Mouse (Mus musculus) forebrain, embryonic 12.5 days (tissue): ENCODE results near the gene Mcu. TPM values are rescaled to one million over a fixed set of nuclear protein-coding genes. Genes with fewer than 3 reads are reported as not detected.
A peak's percentile ranks its signal among the peaks of the same experiment; 100 is the strongest.

ENCODE experiments used
- ATAC-seq: fragments of 200-750 bp; cut with Nextera tagmentation; 2 replicates; pipeline ENCODE4 v1.8.0; 2017; ENCODE audit warnings: moderate TSS enrichment; ENCODE audit not compliant: low FRiP score
- H3K27ac ChIP-seq: fragments of 300-500 bp; sonication (generic); 2 replicates; pipeline ENCODE4 v1.5.1; 2016; ENCODE audit warnings: mild to moderate bottlenecking
- H3K27me3 ChIP-seq: fragments of 300-500 bp; sonication (generic); 2 replicates; pipeline ENCODE4 v1.6.1; 2016; ENCODE audit warnings: mild to moderate bottlenecking
- H3K36me3 ChIP-seq: fragments of 300-500 bp; sonication (generic); replicated peaks from 2 replicates; pipeline ENCODE4 v1.6.1; 2016; ENCODE audit warnings: mild to moderate bottlenecking
- H3K4me1 ChIP-seq: fragments of 300-500 bp; sonication (generic); 2 replicates; pipeline ENCODE4 v1.6.1; 2016
- H3K4me2 ChIP-seq: fragments of 300-500 bp; sonication (generic); 2 replicates; pipeline ENCODE4 v1.6.1; 2016; ENCODE audit warnings: mild to moderate bottlenecking, moderate library complexity
- H3K4me3 ChIP-seq: fragments of 300-500 bp; sonication (generic); replicated peaks from 2 replicates; pipeline ENCODE4 v1.5.1; 2016; ENCODE audit warnings: mild to moderate bottlenecking
- H3K9ac ChIP-seq: fragments of 300-500 bp; sonication (generic); 2 replicates; pipeline ENCODE4 v1.6.1; 2016; ENCODE audit warnings: mild to moderate bottlenecking
- H3K9me3 ChIP-seq: fragments of 300-500 bp; sonication (generic); 2 replicates; pipeline ENCODE4 v1.6.1; 2016
- WGBS: fragments of 180-500 bp; shearing (Covaris S2); methylation state at CpG from one replicate; pipeline ENCODE4 v1.1.7; 2016; 5-methylcytosine and 5-hydroxymethylcytosine counted together
- polyA plus RNA-seq: library from polyadenylated mRNA; unstranded; fragments of >200 nt; fragmentation: Nextera tagmentation; extraction: Ambion mirVana; gene quantifications from 2 replicates; pipeline ENCODE4 v1.2.1, GENCODE M21; 2016

The Mcu gene
- polyA plus RNA-seq, 1 experiment from 2014 or later = 16.1 TPM

GRCm38 (mm10) chr10:59540596-59540995, 75.9 kb downstream of the Mcu start:
- H3K27ac ChIP-seq = no peak overlapping the region
- H3K27me3 ChIP-seq = peaks cover 5% of the 10 kb centered on the region; the same call in 1 of the 2 replicates
- no peak overlapping the region for H3K4me2 ChIP-seq
- no peak for ATAC-seq
- H3K9me3 ChIP-seq = no peaks in the 10 kb centered on the region
- WGBS = 84% methylated on average over 3 of the region's 3 CpGs
- no peak overlapping the region for H3K9ac ChIP-seq
- peaks cover 22% of the 10 kb centered on the region for H3K4me1 ChIP-seq
- no peak overlapping the region for H3K4me3 ChIP-seq
- H3K36me3 ChIP-seq = no peaks in the 10 kb centered on the region

- Histone ChIP-seq H3K4me1 (peaks cover 22% of the 10 kb centered on the region), H3K27me3 (peaks cover 5% of the 10 kb centered on the region; the same call in 1 of the 2 replicates), H3K9me3 (no peaks in the 10 kb centered on the region), H3K36me3 (no peaks in the 10 kb centered on the region), H3K27ac (no peak overlapping the region), H3K9ac (no peak overlapping the region), H3K4me2 (peak overlapping the region; percentile 64; the same call in 1 of the 2 replicates), H3K4me3 (no peak overlapping the region)
- no peak for ATAC-seq
- WGBS = 56% methylated on average over 3 of the region's 3 CpGs
Observed at GRCm38 (mm10) chr10:59540081-59540480, 76.4 kb downstream of the Mcu start.

- Histone ChIP-seq H3K27ac (no peak overlapping the region), H3K9me3 (no peaks in the 10 kb centered on the region), H3K27me3 (peaks cover 5% of the 10 kb centered on the region; the same call in 1 of the 2 replicates), H3K36me3 (no peaks in the 10 kb centered on the region), H3K4me3 (peak overlapping the region; percentile 34), H3K4me2 (peak overlapping the region; percentile 64), H3K9ac (peak overlapping the region; percentile 43; the same call in 1 of the 2 replicates), H3K4me1 (peaks cover 22% of the 10 kb centered on the region)
- ATAC-seq = peak; percentile 76
- WGBS = under 1% methylated on average over 12 of the region's 12 CpGs
Observed at GRCm38 (mm10) chr10:59539533-59539875, 77.0 kb downstream of the Mcu start.

- Histone ChIP-seq H3K9ac (peak overlapping the region; percentile 43; the same call in 1 of the 2 replicates), H3K27ac (no peak overlapping the region), H3K4me2 (peak overlapping the region; percentile 64), H3K27me3 (peaks cover 5% of the 10 kb centered on the region; the same call in 1 of the 2 replicates), H3K9me3 (no peaks in the 10 kb centered on the region), H3K4me3 (peak overlapping the region; percentile 34), H3K4me1 (peaks cover 22% of the 10 kb centered on the region), H3K36me3 (no peaks in the 10 kb centered on the region)
- peak; percentile 55; the same call in 1 of the 2 replicates for ATAC-seq
- WGBS = 23% methylated on average over 17 of the region's 17 CpGs
Observed at GRCm38 (mm10) chr10:59538767-59539532, 77.5 kb downstream of the Mcu start.

DNA sequence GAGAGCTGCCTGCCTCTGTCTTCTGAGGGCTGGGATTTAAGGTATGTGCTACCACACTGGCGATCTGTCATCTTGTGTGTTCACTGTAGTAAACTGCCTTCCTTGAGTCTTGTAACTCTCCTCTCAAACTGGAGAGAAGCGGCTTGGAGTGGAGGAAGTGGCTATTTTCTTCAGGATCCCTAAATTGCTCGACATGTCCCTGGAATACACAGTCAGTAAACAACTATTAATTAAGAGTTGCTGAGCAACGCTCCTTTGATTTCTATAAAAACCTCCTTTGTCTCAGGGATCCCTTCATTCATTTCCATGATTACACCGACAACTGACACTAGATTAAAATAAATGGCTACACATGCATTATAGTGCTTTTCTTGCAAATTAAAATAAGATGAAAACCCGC, 78.4 kb downstream of the Mcu start:
- ATAC-seq = no peak
- 49% methylated on average over 6 of the region's 6 CpGs for WGBS
- no peak overlapping the region for H3K27ac ChIP-seq

DNA sequence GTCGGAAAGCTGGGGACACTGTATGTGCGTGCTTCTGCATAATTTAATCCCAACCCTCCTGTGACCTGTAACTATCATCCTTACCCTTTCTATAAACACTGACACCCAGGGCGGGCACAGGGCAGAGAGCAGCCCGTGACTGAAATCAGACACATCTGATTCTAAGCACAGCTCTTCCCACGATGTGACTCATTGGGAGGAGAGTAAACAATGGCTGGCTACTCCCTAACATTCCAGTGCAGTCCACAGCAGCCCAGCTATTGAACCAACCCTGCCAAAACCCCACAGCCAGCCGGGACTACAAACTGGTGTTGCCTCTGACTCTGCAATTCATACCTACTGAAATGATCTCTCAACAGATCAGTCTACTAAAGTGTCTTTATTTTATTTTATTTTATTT, 78.9 kb downstream of the Mcu start:
- H3K9me3 ChIP-seq = no peaks in the 10 kb centered on the region
- no peak overlapping the region for H3K9ac ChIP-seq
- H3K4me1 ChIP-seq = peaks cover 22% of the 10 kb centered on the region
- H3K27me3 ChIP-seq = peaks cover 5% of the 10 kb centered on the region; the same call in 1 of the 2 replicates
- WGBS = 57% methylated on average over 6 of the region's 6 CpGs
- H3K4me3 ChIP-seq = no peak overlapping the region
- H3K27ac ChIP-seq = no peak overlapping the region
- H3K4me2 ChIP-seq = no peak overlapping the region
- no peaks in the 10 kb centered on the region for H3K36me3 ChIP-seq
- no peak for ATAC-seq

More for the DNA sequence above, 78.4 kb downstream of the Mcu start:
- no peak overlapping the region for H3K4me3 ChIP-seq
- H3K9ac ChIP-seq = no peak overlapping the region
- peaks cover 22% of the 10 kb centered on the region for H3K4me1 ChIP-seq
- no peaks in the 10 kb centered on the region for H3K36me3 ChIP-seq
- no peak overlapping the region for H3K4me2 ChIP-seq
- H3K9me3 ChIP-seq = no peaks in the 10 kb centered on the region
- peaks cover 5% of the 10 kb centered on the region; the same call in 1 of the 2 replicates for H3K27me3 ChIP-seq

- no peaks in the 10 kb centered on the region for H3K9me3 ChIP-seq
- no peak for ATAC-seq
- H3K4me3 ChIP-seq = no peak overlapping the region
- WGBS = 88% methylated on average over 6 of the region's 6 CpGs
- no peaks in the 10 kb centered on the region for H3K4me1 ChIP-seq
- H3K27ac ChIP-seq = no peak overlapping the region
- H3K4me2 ChIP-seq = no peak overlapping the region
- no peak overlapping the region for H3K9ac ChIP-seq
- no peaks in the 10 kb centered on the region for H3K36me3 ChIP-seq
- H3K27me3 ChIP-seq = no peaks in the 10 kb centered on the region
Observed at GRCm38 (mm10) chr10:59532256-59532655, 84.2 kb downstream of the Mcu start.

- WGBS = 94% methylated on average over 5 of the region's 5 CpGs
- Histone ChIP-seq H3K4me2 (no peak overlapping the region), H3K4me3 (no peak overlapping the region), H3K27ac (no peak overlapping the region), H3K9ac (no peak overlapping the region), H3K9me3 (no peaks in the 10 kb centered on the region), H3K4me1 (peaks cover 3% of the 10 kb centered on the region), H3K27me3 (no peaks in the 10 kb centered on the region), H3K36me3 (no peaks in the 10 kb centered on the region)
- no peak for ATAC-seq
Observed at GRCm38 (mm10) chr10:59527819-59528218, 88.7 kb downstream of the Mcu start.

DNA sequence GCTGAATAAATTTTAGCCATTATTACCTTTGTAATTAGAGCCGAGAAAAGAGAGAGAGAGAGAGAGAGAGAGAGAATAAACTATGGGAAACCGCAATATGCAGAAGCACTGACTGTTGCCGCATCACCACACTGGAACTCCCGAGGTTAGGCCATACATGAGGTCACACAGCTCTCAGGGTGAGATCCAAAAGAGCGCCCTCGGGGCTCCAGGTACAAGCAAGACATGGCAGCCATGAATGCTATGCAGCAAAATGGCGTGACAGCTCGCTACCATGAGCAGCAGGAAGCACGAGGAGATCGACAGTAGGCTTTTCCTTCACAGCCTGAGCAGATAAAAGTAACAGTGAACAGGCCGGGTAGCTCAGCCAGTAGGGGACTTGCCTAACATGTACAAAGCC, 89.2 kb downstream of the Mcu start:
- H3K36me3 ChIP-seq = no peaks in the 10 kb centered on the region
- no peak overlapping the region for H3K27ac ChIP-seq
- no peak overlapping the region for H3K4me2 ChIP-seq
- no peak overlapping the region for H3K9ac ChIP-seq
- no peak overlapping the region for H3K4me3 ChIP-seq
- ATAC-seq = no peak
- WGBS = 83% methylated on average over 11 of the region's 11 CpGs
- no peaks in the 10 kb centered on the region for H3K27me3 ChIP-seq
- peaks cover 3% of the 10 kb centered on the region for H3K4me1 ChIP-seq
- no peaks in the 10 kb centered on the region for H3K9me3 ChIP-seq

GRCm38 (mm10) chr10:59524675-59525074, 91.8 kb downstream of the Mcu start:
- Histone ChIP-seq H3K9ac (no peak overlapping the region), H3K36me3 (no peaks in the 10 kb centered on the region), H3K4me3 (no peak overlapping the region), H3K9me3 (no peaks in the 10 kb centered on the region), H3K27me3 (no peaks in the 10 kb centered on the region), H3K27ac (no peak overlapping the region), H3K4me2 (no peak overlapping the region), H3K4me1 (peaks cover 3% of the 10 kb centered on the region)
- no peak for ATAC-seq
- WGBS = 83% methylated on average over 5 of the region's 5 CpGs

DNA sequence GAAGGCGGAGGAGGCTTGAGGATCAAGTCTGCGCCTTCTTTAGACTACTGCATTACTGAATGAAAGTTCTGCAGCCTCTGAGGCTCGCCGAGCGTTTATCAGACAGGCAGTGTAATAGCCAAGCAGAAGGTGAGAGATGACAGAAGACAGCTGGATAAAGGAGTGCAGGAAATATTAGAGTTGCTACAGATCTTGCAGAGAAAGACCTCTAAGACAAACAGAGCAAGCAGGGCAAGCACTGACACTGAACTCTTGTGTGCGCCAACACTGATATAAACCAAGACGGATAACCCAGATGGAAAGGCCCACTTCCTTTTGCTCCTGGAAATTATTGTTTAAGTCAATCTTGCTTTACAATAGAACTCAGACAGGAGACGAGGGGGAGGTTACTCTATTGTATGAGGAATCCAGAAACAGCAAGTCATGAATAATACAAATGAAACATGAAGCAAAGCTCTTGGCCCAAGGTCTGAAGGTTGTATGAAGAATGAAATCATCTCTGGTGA, 92.6 kb downstream of the Mcu start:
- Histone ChIP-seq H3K9me3 (no peaks in the 10 kb centered on the region), H3K27ac (no peak overlapping the region), H3K9ac (no peak overlapping the region), H3K4me2 (no peak overlapping the region), H3K4me1 (peaks cover 3% of the 10 kb centered on the region), H3K27me3 (no peaks in the 10 kb centered on the region), H3K4me3 (no peak overlapping the region), H3K36me3 (no peaks in the 10 kb centered on the region)
- WGBS = 67% methylated on average over 8 of the region's 8 CpGs
- no peak for ATAC-seq

DNA sequence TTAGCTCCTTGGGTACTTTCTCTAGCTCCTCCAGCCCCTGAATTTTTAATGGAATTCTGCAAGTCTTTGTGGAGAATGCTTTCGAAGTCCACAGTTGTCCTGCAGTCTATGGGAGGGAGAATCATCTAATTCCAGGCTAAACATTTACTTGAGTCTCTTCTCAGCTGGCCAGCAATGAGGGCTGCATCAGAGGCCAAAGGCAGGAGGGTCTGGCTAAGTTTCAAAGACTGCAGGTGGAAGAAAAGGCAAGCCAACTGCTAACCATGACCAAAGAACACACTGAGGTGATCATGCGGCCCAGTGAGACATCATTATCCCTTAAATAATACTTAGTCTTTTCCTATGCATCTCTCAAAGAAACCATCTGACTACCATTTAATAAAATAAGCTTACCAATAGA, 95.8 kb downstream of the Mcu start:
- no peak overlapping the region for H3K9ac ChIP-seq
- H3K9me3 ChIP-seq = no peaks in the 10 kb centered on the region
- ATAC-seq = no peak
- 92% methylated on average over 2 of the region's 2 CpGs for WGBS
- no peak overlapping the region for H3K27ac ChIP-seq
- no peak overlapping the region for H3K4me2 ChIP-seq
- no peaks in the 10 kb centered on the region for H3K36me3 ChIP-seq
- peaks cover 3% of the 10 kb centered on the region for H3K4me1 ChIP-seq
- no peak overlapping the region for H3K4me3 ChIP-seq
- no peaks in the 10 kb centered on the region for H3K27me3 ChIP-seq

- no peaks in the 10 kb centered on the region for H3K36me3 ChIP-seq
- no peaks in the 10 kb centered on the region for H3K9me3 ChIP-seq
- H3K27me3 ChIP-seq = no peaks in the 10 kb centered on the region
- ATAC-seq = no peak
- H3K4me2 ChIP-seq = no peak overlapping the region
- no peak overlapping the region for H3K9ac ChIP-seq
- H3K4me1 ChIP-seq = peaks cover 5% of the 10 kb centered on the region
- WGBS = 93% methylated on average over 3 of the region's 3 CpGs
- H3K27ac ChIP-seq = no peak overlapping the region
- no peak overlapping the region for H3K4me3 ChIP-seq
Observed at GRCm38 (mm10) chr10:59519411-59519810, 97.1 kb downstream of the Mcu start.
